Mouse (Mus musculus): ENCODE measurements around the gene Mrs2. TPM values are rescaled to one million over a fixed set of nuclear protein-coding genes. Genes with fewer than 3 reads are reported as not detected.

The Mrs2 gene
- polyA plus RNA-seq (2014; fragmentation: Illumina TruSeq; extraction: RNeasy Lipid Tissue Mini Kit (QIAGEN cat#74804); ENCODE audit: low read depth, low replicate concordance), result 7.8 TPM

DNA sequence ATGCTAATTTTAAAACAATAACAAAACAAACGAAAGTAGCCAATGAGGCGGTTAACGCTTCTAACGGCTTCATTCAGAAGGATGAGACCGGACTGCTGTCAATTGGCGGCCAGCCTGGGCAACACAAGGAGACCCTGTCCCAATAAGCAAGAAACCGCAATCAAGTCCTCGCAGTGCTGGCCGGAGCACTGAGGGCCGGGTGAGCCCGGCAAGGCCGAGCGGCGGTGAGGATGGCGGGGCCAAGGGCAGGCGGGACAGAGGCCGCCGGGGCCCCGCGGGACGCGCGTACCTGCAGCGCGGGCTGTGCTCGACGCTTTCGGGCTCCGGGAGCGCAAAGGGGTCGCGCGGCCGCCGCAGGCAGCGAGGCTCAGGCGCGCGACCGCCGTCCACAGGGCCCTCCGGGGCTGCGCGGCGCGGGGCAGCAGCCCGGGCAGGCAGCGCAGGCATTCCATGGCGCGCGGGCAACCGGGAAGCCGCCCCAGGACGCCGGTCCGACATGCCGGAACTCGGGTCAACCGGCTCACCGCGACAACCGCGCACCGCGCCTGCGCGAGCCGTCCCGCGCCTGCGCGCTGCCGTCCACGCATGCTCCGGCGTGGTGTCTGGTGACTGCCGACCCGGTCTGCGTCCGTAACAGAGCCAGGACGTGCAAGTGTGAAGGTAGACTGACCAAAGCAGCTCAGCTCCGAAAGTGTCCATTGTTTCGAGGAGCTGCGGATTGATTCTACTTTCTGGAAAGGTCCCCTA, at the start of gene Mrs2:
TSS of gene Mrs2 (minus strand) at position 587 of the 747 bp plus-strand sequence.

DNA sequence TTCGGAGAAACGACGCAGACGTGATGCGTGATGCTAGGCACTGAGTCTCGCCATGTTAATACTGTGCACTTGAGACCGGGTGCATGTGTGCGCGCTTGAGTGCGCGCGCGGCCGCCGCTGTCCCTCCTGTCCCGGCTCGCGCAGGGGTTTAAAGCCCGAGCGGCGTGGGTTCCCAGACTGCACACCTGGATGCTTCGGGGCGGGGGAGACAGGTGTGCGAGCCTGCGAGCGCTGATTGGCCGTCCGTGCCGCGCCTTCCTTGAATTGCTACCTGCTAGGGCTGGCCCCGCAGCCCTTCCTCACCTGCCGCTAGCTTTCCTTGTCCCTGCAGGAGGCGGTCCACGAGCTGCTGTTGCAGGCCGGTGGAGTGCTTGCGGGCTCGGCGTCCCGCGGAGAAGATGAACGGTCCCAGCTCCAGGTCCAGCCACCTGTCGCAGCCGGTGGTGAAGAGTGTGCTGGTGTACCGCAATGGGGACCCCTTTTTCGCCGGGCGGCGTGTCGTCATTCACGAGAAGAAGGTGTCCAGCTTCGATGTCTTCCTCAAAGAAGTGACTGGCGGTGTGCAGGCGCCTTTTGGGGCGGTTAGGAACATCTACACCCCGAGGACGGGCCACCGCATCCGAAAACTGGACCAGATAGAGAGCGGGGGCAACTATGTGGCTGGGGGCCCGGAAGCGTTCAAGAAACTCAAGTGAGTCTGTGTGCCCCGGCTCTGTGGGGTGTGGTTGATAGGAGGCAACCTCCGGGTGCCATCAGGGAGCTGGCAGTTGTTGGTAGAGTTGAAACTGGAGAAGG, 35.9 kb upstream of the Mrs2 start, which contains the start of gene Dcdc2a:
TSS of gene Dcdc2a (plus strand) at position 132 of the 795 bp plus-strand sequence.

DNA sequence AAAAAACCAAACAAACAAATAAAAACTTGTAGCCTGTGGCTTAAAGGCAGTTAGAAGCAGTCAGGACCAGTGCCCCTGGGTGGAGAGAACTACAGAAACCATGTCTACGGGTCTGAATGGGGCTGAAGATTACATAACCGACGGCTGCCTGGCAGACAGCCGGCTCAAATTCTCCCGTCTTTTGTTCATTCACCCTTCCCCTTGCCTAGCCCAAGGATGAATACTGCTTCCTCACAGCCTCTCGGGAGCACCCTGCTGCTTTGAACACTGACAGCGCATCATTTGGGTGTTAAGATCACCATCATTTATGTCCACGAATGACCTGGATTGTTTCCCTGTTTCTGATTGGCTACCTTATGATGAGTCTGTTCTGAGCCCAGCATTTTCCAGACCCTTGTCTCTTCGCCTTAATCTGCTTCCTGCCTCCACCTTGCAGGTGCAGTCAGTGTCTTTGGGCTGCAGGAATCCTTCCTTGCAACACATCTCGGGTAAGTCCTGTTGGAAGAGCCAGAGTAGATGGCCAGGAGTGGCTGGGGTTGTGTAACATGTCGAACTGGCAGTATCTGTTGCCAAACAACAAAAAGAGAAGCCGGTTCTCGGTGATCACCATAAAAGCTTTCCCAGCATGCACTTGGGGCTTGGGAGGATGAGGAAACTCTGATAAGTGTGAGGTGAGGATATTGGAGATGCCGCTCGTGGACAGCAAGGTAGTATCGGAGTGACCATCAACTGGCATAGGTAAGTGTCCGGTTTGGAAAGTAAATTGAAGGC, 77.5 kb downstream of the Mrs2 start, which contains the start of gene Gpld1:
TSS of gene Gpld1 (plus strand) at position 641 of the 771 bp plus-strand sequence.

Other genes starting within 250 kb of the Mrs2 start
- 162 TPM for gene BC005537, start 218.7 kb downstream of the Mrs2 start, polyA plus RNA-seq (2014; fragmentation: Illumina TruSeq; extraction: RNeasy Lipid Tissue Mini Kit (QIAGEN cat#74804); ENCODE audit: low read depth, low replicate concordance)
- 128 TPM for gene Acot13, start 188.8 kb downstream of the Mrs2 start, polyA plus RNA-seq (2014; fragmentation: Illumina TruSeq; extraction: RNeasy Lipid Tissue Mini Kit (QIAGEN cat#74804); ENCODE audit: low read depth, low replicate concordance)
- 82.7 TPM for gene Tdp2, start 188.7 kb downstream of the Mrs2 start, polyA plus RNA-seq (2014; fragmentation: Illumina TruSeq; extraction: RNeasy Lipid Tissue Mini Kit (QIAGEN cat#74804); ENCODE audit: low read depth, low replicate concordance)
- 4.6 TPM for gene D130043K22Rik, start 175.2 kb downstream of the Mrs2 start, polyA plus RNA-seq (2014; fragmentation: Illumina TruSeq; extraction: RNeasy Lipid Tissue Mini Kit (QIAGEN cat#74804); ENCODE audit: low read depth, low replicate concordance)
- gene Aldh5a1, start 82.7 kb downstream of the Mrs2 start, polyA plus RNA-seq (2014; fragmentation: Illumina TruSeq; extraction: RNeasy Lipid Tissue Mini Kit (QIAGEN cat#74804); ENCODE audit: low read depth, low replicate concordance), result 33.8 TPM
- gene Gpld1, start 77.2 kb downstream of the Mrs2 start, polyA plus RNA-seq (2014; fragmentation: Illumina TruSeq; extraction: RNeasy Lipid Tissue Mini Kit (QIAGEN cat#74804); ENCODE audit: low read depth, low replicate concordance), result 86.2 TPM
- gene Dcdc2a, start 35.6 kb upstream of the Mrs2 start, polyA plus RNA-seq (2014; fragmentation: Illumina TruSeq; extraction: RNeasy Lipid Tissue Mini Kit (QIAGEN cat#74804); ENCODE audit: low read depth, low replicate concordance), result 2.7 TPM

Measured in liver, adult 10 weeks (tissue).